Mouse (Mus musculus): ENCODE measurements around the gene Rgs17. TPM values are rescaled to one million over a fixed set of nuclear protein-coding genes. Genes with fewer than 3 reads are reported as not detected.

Rgs17 gene
- total and polyA plus RNA-seq, 2 experiments from 2014 or later: 34.5 to 35.7 TPM

DNA sequence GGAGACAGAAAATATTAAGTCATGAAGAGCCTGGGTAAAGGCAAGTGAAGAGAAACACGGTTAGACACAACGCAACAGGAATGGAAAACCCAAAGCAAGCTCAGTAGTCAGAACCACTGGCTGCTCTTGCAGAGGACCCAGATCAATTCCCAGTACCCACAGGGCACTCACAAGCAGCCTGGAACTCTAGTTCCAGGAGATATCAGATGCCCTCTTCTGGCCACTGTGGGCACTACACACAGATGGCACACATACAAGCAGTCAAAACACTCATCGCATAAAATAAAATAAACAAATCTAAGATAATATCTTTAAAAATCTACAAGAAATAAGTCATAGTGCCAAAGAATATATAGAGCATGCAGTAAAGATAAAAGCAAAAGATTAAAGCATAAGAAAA, 59.5 kb downstream of the Rgs17 start:
- Histone ChIP-seq H3K36me3 (ENCODE audit: insufficient read depth) (no peaks in the 10 kb centered on the region), H3K4me3 (ENCODE audit: low read depth, low read length) (no peak overlapping the region), H3K27ac (ENCODE audit: low read depth, low read length) (no peak overlapping the region), H3K9ac (no peak overlapping the region), H3K4me1 (ENCODE audit: insufficient read depth) (no peaks in the 10 kb centered on the region), H3K9me3 (ENCODE audit: low read length) (no peaks in the 10 kb centered on the region), H3K27me3 (ENCODE audit: insufficient read depth, low read length) (no peaks in the 10 kb centered on the region), H3K4me2 (ENCODE audit: low read depth) (no peak overlapping the region)
- 0 out of 2 replicates have a peak, but pooled peaks have one; percentile 14 for TF ChIP-seq CTCF (IDR thresholded peaks at IDR 0.05; ENCODE audit: low read depth)
- DNase-seq: no peak
- no peak for ATAC-seq
- WGBS: 98% methylated on average over 3 of the region's 3 CpGs

DNA sequence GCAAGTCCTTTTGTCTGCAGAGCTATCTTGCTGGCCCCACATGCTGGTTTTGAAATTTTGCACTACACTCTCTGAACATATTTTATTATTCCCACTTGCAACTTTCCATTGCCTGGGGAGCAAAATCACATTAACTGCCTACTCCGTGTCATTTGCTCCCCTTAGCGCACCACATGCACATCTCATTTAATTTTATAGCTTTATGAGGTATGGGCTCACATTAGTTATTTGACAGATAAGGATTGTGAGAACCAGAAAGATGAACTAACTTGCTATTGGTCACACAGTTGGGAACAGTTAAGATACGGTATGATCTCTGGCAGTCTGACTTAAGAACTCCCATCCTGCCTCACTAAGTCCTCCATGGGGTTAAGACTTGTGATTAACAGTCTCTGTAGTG, 61.4 kb downstream of the Rgs17 start:
- Histone ChIP-seq H3K27ac (ENCODE audit: low read depth, low read length) (no peak overlapping the region), H3K9me3 (ENCODE audit: low read length) (no peaks in the 10 kb centered on the region), H3K27me3 (ENCODE audit: insufficient read depth, low read length) (no peaks in the 10 kb centered on the region), H3K9ac (no peak overlapping the region), H3K4me2 (ENCODE audit: low read depth) (no peak overlapping the region), H3K36me3 (ENCODE audit: insufficient read depth) (no peaks in the 10 kb centered on the region), H3K4me1 (ENCODE audit: insufficient read depth) (no peaks in the 10 kb centered on the region), H3K4me3 (ENCODE audit: low read depth, low read length) (no peak overlapping the region)
- no peak for TF ChIP-seq CTCF (IDR thresholded peaks at IDR 0.05; ENCODE audit: low read depth)
- no peak for DNase-seq
- no peak for ATAC-seq
- 92% methylated on average over 3 of the region's 3 CpGs for WGBS

DNA sequence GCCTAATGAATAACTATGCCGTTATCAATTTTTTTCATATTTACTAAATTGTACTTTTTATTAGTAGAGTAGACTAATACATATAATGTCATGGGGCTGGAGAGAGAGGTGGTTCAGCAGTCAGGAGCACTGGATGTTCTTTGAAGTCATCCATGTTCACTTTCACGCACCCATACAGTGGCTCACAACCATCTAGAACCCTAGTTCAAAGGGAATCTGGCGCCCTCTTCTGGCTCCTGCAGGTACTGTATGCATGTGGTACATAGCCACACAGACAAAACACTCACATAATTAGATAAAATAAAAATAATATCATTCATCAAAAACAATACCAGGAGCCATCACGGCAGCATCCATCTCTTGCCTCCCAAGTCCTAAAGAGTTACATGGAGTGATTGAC, 62.5 kb downstream of the Rgs17 start:
- H3K9me3 ChIP-seq (ENCODE audit: low read length): no peaks in the 10 kb centered on the region
- DNase-seq (no peak), ATAC-seq (peak; percentile 25; the same call in 1 of the 2 replicates)
- no peak overlapping the region for H3K4me2 ChIP-seq (ENCODE audit: low read depth)
- H3K4me3 ChIP-seq (ENCODE audit: low read depth, low read length): no peak overlapping the region
- H3K36me3 ChIP-seq (ENCODE audit: insufficient read depth): no peaks in the 10 kb centered on the region
- H3K9ac ChIP-seq: no peak overlapping the region
- H3K27me3 ChIP-seq (ENCODE audit: insufficient read depth, low read length): no peaks in the 10 kb centered on the region
- no peaks in the 10 kb centered on the region for H3K4me1 ChIP-seq (ENCODE audit: insufficient read depth)
- peak; percentile 49 for TF ChIP-seq CTCF (IDR thresholded peaks at IDR 0.05; ENCODE audit: low read depth)
- no peak overlapping the region for H3K27ac ChIP-seq (ENCODE audit: low read depth, low read length)
- 75% methylated on average over 4 of the region's 4 CpGs for WGBS

- Histone ChIP-seq H3K27ac (ENCODE audit: low read depth, low read length) (no peak overlapping the region), H3K36me3 (ENCODE audit: insufficient read depth) (no peaks in the 10 kb centered on the region), H3K9ac (no peak overlapping the region), H3K4me3 (ENCODE audit: low read depth, low read length) (no peak overlapping the region), H3K9me3 (ENCODE audit: low read length) (no peaks in the 10 kb centered on the region), H3K4me2 (ENCODE audit: low read depth) (no peak overlapping the region), H3K4me1 (ENCODE audit: insufficient read depth) (no peaks in the 10 kb centered on the region), H3K27me3 (ENCODE audit: insufficient read depth, low read length) (no peaks in the 10 kb centered on the region)
- ATAC-seq (0 out of 2 replicates have a peak, but pooled peaks have one; percentile 13), DNase-seq (no peak)
- WGBS: 54% methylated on average over 10 of the region's 10 CpGs
- TF ChIP-seq CTCF (IDR thresholded peaks at IDR 0.05; ENCODE audit: low read depth): no peak
These were observed 64.1 kb downstream of the Rgs17 start for GRCm38 (mm10) chr10:5857996-5858549.

DNA sequence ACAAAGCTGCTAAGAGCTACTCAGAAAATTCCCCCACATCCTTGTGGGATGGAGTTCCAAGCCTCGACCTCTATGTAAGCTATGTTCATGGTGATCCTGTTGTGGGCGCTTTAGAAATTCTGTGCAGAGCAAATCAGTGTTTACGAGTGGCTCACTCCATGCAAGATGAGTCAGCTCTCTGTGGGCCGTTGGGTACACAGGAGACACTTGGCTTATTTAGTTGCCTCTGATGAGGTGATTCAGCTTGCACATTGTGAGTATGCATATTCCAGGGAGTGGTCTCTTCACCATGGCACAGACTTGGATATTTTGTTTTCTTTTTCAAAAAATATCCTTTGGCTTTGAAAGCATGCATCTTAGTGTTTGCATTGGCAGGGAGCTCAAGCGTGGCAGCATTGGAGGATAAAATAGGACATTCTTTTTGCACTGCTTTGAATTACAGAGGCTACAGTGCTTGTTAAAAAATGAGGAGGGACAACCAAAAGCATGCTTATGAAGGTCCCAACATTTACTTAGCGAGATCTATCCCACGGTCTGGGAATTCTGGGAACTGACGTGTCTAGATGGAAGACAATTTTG, 68.8 kb downstream of the Rgs17 start:
- H3K4me1 ChIP-seq (ENCODE audit: insufficient read depth): no peaks in the 10 kb centered on the region
- H3K27me3 ChIP-seq (ENCODE audit: insufficient read depth, low read length): no peaks in the 10 kb centered on the region
- no peak overlapping the region for H3K4me2 ChIP-seq (ENCODE audit: low read depth)
- no peaks in the 10 kb centered on the region for H3K9me3 ChIP-seq (ENCODE audit: low read length)
- DNase-seq (no peak), ATAC-seq (no peak)
- 62% methylated on average over 8 of the region's 8 CpGs for WGBS
- no peaks in the 10 kb centered on the region for H3K36me3 ChIP-seq (ENCODE audit: insufficient read depth)
- no peak for TF ChIP-seq CTCF (IDR thresholded peaks at IDR 0.05; ENCODE audit: low read depth)
- no peak overlapping the region for H3K27ac ChIP-seq (ENCODE audit: low read depth, low read length)
- H3K4me3 ChIP-seq (ENCODE audit: low read depth, low read length): no peak overlapping the region
- H3K9ac ChIP-seq: no peak overlapping the region

- no peak overlapping the region for H3K4me3 ChIP-seq (ENCODE audit: low read depth, low read length)
- H3K4me1 ChIP-seq (ENCODE audit: insufficient read depth): no peaks in the 10 kb centered on the region
- no peak overlapping the region for H3K27ac ChIP-seq (ENCODE audit: low read depth, low read length)
- 19% methylated on average over 2 of the region's 2 CpGs for WGBS
- H3K4me2 ChIP-seq (ENCODE audit: low read depth): no peak overlapping the region
- no peaks in the 10 kb centered on the region for H3K27me3 ChIP-seq (ENCODE audit: insufficient read depth, low read length)
- H3K9ac ChIP-seq: no peak overlapping the region
- ATAC-seq: peak; percentile 67
- peak; percentile 64 for DNase-seq
- peak; percentile 73 for TF ChIP-seq CTCF (IDR thresholded peaks at IDR 0.05; ENCODE audit: low read depth)
- H3K9me3 ChIP-seq (ENCODE audit: low read length): no peaks in the 10 kb centered on the region
- no peaks in the 10 kb centered on the region for H3K36me3 ChIP-seq (ENCODE audit: insufficient read depth)
These were observed 75.3 kb downstream of the Rgs17 start for GRCm38 (mm10) chr10:5846939-5847338.

DNA sequence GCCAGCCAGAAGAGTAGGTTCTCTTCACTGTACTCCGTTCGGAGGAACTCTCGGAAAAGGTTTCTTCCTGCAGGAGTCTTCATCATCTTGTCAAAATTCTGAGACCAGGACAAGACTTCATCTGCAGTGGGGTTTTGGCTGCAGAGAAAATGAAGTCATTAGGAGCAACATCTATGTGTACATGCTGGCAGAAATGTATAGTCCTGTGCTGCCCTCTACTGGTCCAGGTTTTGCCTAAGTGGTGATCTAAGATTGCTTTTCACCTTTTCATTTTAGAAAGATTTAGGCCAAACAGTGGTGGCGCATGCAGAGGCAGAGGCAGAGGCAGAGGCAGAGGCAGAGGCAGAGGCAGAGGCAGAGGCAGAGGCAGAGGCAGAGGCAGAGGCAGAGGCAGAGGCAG, 80.8 kb downstream of the Rgs17 start:
- DNase-seq: peak; percentile 53
- WGBS: 89% methylated on average over 4 of the region's 4 CpGs

More for the DNA sequence above, 80.8 kb downstream of the Rgs17 start:
- no peak overlapping the region for H3K4me3 ChIP-seq (ENCODE audit: low read depth, low read length)
- peaks cover 10% of the 10 kb centered on the region; the same call in 1 of the 2 replicates for H3K36me3 ChIP-seq (ENCODE audit: insufficient read depth)
- no peak overlapping the region for H3K27ac ChIP-seq (ENCODE audit: low read depth, low read length)
- TF ChIP-seq CTCF (IDR thresholded peaks at IDR 0.05; ENCODE audit: low read depth): peak; percentile 62
- H3K9me3 ChIP-seq (ENCODE audit: low read length): no peaks in the 10 kb centered on the region
- no peak overlapping the region for H3K9ac ChIP-seq
- H3K27me3 ChIP-seq (ENCODE audit: insufficient read depth, low read length): no peaks in the 10 kb centered on the region
- no peak for ATAC-seq
- no peak overlapping the region for H3K4me2 ChIP-seq (ENCODE audit: low read depth)
- no peaks in the 10 kb centered on the region for H3K4me1 ChIP-seq (ENCODE audit: insufficient read depth)

Data from forebrain, postnatal 0 days (tissue).